Mouse (Mus musculus) forebrain, embryonic 10.5 days (tissue): Measurements from ENCODE around the gene Cd59a. TPM values are rescaled to one million over a fixed set of nuclear protein-coding genes. Genes with fewer than 3 reads are reported as not detected.
"Not testable (repeated sequence)": the region's sequence is repeated elsewhere in the genome, so short reads cannot be mapped to it uniquely, and the experiment has no call there.

ENCODE experiments used
- DNase-seq: peaks from one replicate; pipeline ENCODE4 v3.0.0-alpha.2; 2017; ENCODE audit warnings: low spot score; ENCODE audit errors: extremely low spot score
- H3K27ac ChIP-seq: fragments of 300-500 bp; sonication (generic); 2 replicates; pipeline ENCODE4 v1.5.1; 2016; ENCODE audit warnings: mild to moderate bottlenecking
- H3K27me3 ChIP-seq: fragments of 300-500 bp; sonication (generic); 2 replicates; pipeline ENCODE4 v1.6.1; 2016; ENCODE audit warnings: mild to moderate bottlenecking; ENCODE audit not compliant: poor library complexity, severe bottlenecking
- H3K36me3 ChIP-seq: fragments of 300-500 bp; sonication (generic); replicated peaks from 2 replicates; pipeline ENCODE4 v1.6.1; 2016; ENCODE audit warnings: mild to moderate bottlenecking, moderate library complexity
- H3K4me1 ChIP-seq: fragments of 300-500 bp; sonication (generic); 2 replicates; pipeline ENCODE4 v1.6.1; 2016
- H3K4me3 ChIP-seq: fragments of 300-500 bp; sonication (generic); 2 replicates; pipeline ENCODE4 v1.5.1; 2016; ENCODE audit warnings: mild to moderate bottlenecking, moderate library complexity
- H3K9me3 ChIP-seq: fragments of 300-500 bp; sonication (generic); 2 replicates; pipeline ENCODE4 v1.6.1; 2016; ENCODE audit warnings: mild to moderate bottlenecking, moderate library complexity
- WGBS: fragments of 180-500 bp; shearing (Covaris S2); methylation state at CpG from one replicate; pipeline ENCODE4 v1.1.7; 2016; 5-methylcytosine and 5-hydroxymethylcytosine counted together
- polyA plus RNA-seq: library from polyadenylated mRNA; unstranded; fragments of >200 nt; fragmentation: Nextera tagmentation; extraction: Ambion mirVana; gene quantifications from 2 replicates; pipeline ENCODE4 v1.2.1, GENCODE M21; 2016

The Cd59a gene
- polyA plus RNA-seq: 19.6 and 19.9 TPM in 2 replicates

DNA sequence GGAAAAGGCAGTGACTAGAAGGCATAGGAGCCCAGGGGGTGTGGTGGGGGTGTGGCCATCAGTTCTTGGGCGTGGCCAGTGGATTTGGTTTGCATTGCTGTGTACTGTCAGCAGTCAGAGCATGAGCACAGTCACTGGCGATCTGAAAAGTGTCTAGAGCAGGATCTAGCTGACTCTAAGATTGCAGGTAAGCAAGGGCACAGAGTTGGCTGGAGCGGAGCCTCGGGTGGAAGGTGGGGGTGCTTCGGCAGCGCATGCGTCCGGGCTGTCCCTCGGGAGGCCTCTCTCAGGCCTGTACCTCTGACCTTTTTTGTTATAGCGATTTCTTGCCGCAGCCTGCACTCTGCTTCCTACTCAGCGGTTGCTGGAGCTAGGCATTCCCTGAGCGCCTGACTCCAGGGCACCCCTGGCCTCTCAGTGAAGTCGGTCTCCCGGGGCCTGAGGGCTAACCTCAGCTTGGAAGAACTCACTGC, at the start of gene Cd59a:
Gene Cd59a (plus strand): TSS at position 61 of the 473 bp plus-strand sequence.
- H3K27ac ChIP-seq: peak within 1 kb of the TSS; percentile 86
- peak within 1 kb of the TSS; percentile 60 for H3K4me3 ChIP-seq
- H3K27me3 ChIP-seq: no peaks in the 10 kb centered on the region
- H3K36me3 ChIP-seq: no peaks in the 10 kb centered on the region
- 4% methylated on average over 15 of the region's 15 CpGs for WGBS
- peak; percentile 75 for DNase-seq
- H3K4me1 ChIP-seq: peaks cover 34% of the 10 kb centered on the region
- H3K9me3 ChIP-seq: no peaks in the 10 kb centered on the region

DNA sequence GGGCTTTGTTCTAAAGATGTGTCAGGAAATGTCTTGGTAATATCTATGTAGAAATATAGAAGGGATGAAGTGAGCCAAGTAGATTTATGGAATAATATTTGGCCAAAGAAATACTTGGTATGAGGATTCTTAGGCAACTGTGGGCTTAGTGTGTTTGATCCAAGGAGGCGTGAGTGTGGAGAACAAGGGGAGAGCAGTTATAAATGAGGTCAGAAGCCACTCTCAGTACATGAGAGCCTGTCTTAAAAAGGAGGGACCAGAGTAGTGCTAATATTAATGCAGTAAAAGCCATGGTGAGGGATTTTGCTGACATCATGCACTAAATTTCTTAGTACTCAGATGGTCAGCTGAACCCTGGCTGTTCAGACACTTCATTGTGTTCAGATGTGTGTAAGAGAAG, 37.2 kb upstream of the Cd59a start:
- Histone ChIP-seq H3K4me1 (no peaks in the 10 kb centered on the region), H3K36me3 (peaks cover 56% of the 10 kb centered on the region), H3K27ac (no peak overlapping the region), H3K9me3 (no peaks in the 10 kb centered on the region), H3K27me3 (no peaks in the 10 kb centered on the region), H3K4me3 (no peak overlapping the region)
- DNase-seq: no peak
- WGBS: 95% methylated on average over 1 of the region's 1 CpGs

DNA sequence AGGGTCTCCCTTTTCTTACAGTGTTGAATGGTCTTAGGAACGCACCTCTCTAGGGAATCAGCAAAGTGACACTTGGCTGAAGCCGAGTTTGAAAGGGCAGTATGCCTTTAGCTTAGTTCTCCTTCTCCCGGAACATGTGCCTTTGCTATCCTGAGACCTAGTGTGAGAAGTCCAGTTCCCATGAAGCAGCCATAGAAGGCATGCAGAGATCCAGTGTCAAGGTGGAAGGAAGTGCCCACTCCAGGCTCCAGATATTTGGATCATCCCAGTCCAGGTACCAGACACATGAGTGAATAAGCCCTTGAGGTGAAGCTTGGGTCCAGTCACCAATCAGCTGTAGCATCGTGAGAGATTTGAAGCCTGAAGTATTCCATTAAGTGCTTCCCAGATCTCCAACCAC, 36.6 kb upstream of the Cd59a start:
- no peak for DNase-seq
- H3K9me3 ChIP-seq: no peaks in the 10 kb centered on the region
- no peak overlapping the region for H3K4me3 ChIP-seq
- peaks cover 50% of the 10 kb centered on the region for H3K36me3 ChIP-seq
- WGBS: 93% methylated on average over 4 of the region's 4 CpGs
- no peaks in the 10 kb centered on the region for H3K4me1 ChIP-seq
- H3K27ac ChIP-seq: no peak overlapping the region
- H3K27me3 ChIP-seq: no peaks in the 10 kb centered on the region

DNA sequence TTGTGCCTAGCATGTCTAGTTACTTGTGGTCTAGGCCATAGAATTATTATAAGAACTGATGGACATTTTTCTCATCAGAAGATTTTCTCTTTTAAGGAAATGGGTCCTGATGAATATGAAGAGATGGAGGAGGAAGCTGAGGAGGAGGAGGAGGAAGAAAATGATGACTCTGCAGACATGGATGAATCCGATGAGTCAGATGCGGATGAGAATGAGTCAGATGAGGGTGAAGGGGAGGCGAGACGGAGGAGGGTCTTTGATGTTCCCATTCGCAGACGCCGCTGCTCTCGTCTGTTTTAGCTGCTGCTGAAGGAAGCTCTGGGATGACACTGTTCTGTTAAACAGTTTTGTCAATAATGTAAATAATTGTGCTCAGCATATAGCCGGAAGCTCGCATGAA, 35.8 kb upstream of the Cd59a start:
- peaks cover 42% of the 10 kb centered on the region for H3K36me3 ChIP-seq
- DNase-seq: no peak
- 79% methylated on average over 10 of the region's 10 CpGs for WGBS
- no peaks in the 10 kb centered on the region for H3K27me3 ChIP-seq
- H3K27ac ChIP-seq: no peak overlapping the region
- no peaks in the 10 kb centered on the region for H3K4me1 ChIP-seq
- no peak overlapping the region for H3K4me3 ChIP-seq
- no peaks in the 10 kb centered on the region for H3K9me3 ChIP-seq

DNA sequence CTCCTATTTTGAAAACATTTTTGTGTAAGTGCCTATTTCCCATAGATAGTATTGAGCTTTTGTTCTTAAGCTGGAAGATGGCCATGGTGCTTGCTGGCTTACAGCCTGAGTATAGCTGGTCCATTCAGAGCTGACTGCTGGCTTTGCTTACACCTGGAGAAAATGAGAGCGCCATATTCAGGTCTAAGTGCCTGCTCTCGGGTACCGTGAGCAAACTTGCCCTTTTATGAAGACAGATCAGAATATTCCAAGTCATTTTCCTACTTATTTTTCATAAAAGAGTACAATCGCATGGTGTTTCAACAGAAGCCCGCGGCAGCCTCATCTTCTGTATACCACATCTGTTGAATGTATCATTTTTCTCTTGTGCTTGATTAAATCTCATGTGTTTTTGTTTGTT, 34.6 kb upstream of the Cd59a start:
- Histone ChIP-seq H3K27me3 (no peaks in the 10 kb centered on the region), H3K9me3 (no peaks in the 10 kb centered on the region), H3K4me1 (no peaks in the 10 kb centered on the region), H3K27ac (no peak overlapping the region), H3K36me3 (peaks cover 31% of the 10 kb centered on the region), H3K4me3 (no peak overlapping the region)
- DNase-seq: no peak
- WGBS: 98% methylated on average over 6 of the region's 6 CpGs

DNA sequence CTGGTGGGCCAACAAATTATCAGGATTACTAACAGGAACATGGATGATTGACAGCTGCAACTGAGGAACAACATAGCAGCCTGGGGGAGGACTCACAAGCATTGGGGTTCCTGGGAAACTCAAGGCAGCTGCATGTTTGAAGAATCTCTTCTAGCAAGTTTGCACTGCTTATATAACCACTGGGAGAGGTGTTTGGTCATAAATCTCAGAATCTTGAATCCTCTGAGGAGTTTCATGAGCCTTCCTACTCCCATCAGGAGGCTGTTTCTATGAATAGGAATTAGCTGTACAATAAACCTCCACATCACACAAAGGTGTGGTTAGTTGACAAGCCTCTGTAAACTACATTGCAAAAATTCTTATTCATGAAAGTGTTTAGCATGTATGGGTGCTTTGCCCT, 32.9 kb upstream of the Cd59a start:
- Histone ChIP-seq H3K4me3 (no peak overlapping the region), H3K36me3 (peaks cover 30% of the 10 kb centered on the region), H3K9me3 (no peaks in the 10 kb centered on the region), H3K27ac (no peak overlapping the region), H3K4me1 (no peaks in the 10 kb centered on the region), H3K27me3 (no peaks in the 10 kb centered on the region)
- DNase-seq: no peak

DNA sequence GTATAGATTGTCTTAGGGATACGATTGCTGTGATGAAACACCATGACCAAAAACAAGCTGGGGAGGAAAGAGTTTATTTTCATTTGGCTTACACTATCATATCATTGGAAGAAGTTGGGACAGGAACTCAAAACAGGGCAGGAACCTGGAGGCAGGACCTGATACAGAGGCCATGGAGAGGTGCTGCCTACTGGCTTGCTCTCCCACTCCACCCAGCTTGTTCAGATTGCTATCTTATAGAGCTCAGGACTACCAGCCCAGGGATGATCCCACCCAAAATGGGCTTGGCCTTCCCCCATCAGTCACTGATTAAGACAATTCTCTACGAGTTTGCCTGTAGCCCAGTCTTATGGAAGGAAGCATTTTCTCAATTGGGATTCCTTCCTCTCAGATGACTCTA, 31.4 kb upstream of the Cd59a start:
- Histone ChIP-seq H3K4me1 (no peaks in the 10 kb centered on the region), H3K27me3 (no peaks in the 10 kb centered on the region), H3K27ac (no peak overlapping the region), H3K9me3 (no peaks in the 10 kb centered on the region), H3K4me3 (no peak overlapping the region), H3K36me3 (peaks cover 24% of the 10 kb centered on the region)
- DNase-seq: no peak
- WGBS: 80% methylated on average over 2 of the region's 2 CpGs

DNA sequence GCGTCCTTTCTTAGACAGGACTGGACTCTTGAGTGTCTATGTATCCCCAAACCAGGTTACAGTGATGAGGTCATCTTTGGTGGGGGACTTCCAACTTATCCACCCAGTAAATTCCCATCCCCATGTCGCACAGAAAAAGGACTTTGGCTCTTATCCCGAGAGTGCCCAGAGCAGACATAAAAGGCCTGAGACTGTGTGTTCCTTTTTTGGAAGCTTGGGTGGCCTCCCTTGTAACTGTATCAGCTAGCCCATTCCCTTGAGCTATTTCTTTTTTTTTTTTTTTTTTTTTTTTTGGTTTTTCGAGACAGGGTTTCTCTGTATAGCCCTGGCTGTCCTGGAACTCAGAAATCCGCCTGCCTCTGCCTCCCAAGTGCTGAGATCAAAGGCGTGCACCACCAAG, 30.1 kb upstream of the Cd59a start, which contains the start of gene Gm10912:
Gene Gm10912 (plus strand): TSS at position 301 of the 400 bp plus-strand sequence.
- DNase-seq, H3K4me3 ChIP-seq, H3K9me3 ChIP-seq, H3K27ac ChIP-seq, H3K27me3 ChIP-seq, H3K4me1 ChIP-seq: not testable (repeated sequence)
- WGBS: 89% methylated on average over 6 of the region's 6 CpGs
- H3K36me3 ChIP-seq: peaks cover 13% of the 10 kb centered on the region

DNA sequence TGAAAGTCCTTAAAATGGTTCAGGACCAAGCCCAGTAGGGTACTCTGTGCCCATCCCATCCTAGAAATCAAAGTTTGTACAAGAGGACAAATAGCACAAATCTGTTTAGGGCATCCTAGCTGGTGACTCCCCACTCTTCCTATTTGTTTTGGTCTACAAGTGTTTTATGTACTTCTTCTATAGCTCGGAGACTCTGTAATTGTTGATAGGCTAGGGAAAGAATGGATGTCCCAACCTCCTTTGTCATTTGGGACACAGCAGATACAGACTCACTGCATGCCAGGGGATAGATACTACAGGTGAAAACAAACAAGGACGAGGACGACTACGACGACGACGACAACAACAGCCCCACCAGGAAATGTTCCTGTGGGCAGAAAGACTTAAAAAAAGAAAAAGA, 27.2 kb upstream of the Cd59a start, which contains the start of gene Gm10799:
Gene Gm10799 (minus strand): TSS at position 101 of the 400 bp plus-strand sequence.
- not testable (repeated sequence) for DNase-seq, H3K27me3 ChIP-seq, H3K9me3 ChIP-seq, H3K4me1 ChIP-seq, H3K36me3 ChIP-seq, H3K4me3 ChIP-seq
- H3K27ac ChIP-seq: 0 out of 2 replicates have a peak within 1 kb of the TSS, but pooled peaks have one; percentile 82
- 89% methylated on average over 7 of the region's 7 CpGs for WGBS

DNA sequence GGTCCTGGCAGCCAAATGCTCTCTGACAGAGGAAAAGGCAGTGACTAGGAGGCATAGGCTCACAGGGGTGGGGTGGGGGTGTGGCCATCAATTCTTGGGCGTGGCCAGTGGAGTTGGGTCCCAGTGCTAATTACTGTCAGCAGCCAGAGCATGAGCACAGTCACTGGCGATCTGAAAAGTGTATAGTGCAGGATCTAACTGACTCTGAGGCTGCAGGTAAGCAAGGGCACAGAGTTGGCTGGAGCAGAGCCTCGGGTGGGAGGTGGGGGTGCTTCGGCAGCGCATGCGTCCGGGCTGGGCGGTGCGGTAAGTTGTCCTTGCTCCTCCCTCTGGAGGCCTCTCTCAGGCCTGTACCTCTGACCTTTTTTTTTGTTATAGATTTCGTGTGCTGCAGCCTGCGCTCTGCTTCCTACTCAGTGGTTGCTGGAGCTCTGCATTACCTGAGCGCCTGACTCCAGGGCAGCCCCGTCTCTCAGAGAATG, 25.9 kb upstream of the Cd59a start, which contains the start of gene Cd59b:
Gene Cd59b (plus strand): TSS at position 146 of the 482 bp plus-strand sequence.
- WGBS: 6% methylated on average over 13 of the region's 13 CpGs
- no peaks in the 10 kb centered on the region for H3K27me3 ChIP-seq
- H3K4me1 ChIP-seq: peaks cover 9% of the 10 kb centered on the region
- peak; percentile 73 for DNase-seq
- H3K36me3 ChIP-seq: peaks cover 7% of the 10 kb centered on the region; the same call in 1 of the 2 replicates
- peaks cover 9% of the 10 kb centered on the region; the same call in 1 of the 2 replicates for H3K9me3 ChIP-seq
- H3K27ac ChIP-seq: peak within 1 kb of the TSS; percentile 82
- peak within 1 kb of the TSS; percentile 55 for H3K4me3 ChIP-seq

DNA sequence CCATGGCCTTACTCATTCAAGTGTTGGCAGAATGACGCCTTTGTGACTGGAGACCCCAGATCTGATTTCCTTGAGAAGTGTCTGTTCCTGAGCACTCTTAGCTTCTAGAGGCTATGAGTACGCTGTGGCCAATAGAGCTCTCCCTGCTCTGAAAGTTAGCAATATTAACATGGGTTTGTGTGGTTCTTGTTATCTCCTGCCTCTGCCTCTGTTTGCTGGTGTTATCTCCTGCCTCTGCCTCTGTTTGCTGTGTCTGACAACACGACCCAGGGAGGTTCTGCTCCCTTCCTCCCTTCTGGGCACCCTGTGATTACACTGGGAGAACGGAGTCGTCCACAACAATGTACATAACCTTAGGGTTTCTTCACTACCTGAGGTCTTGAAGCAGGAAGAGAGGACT, 17.3 kb upstream of the Cd59a start:
- H3K27ac ChIP-seq, H3K9me3 ChIP-seq, H3K4me1 ChIP-seq, H3K27me3 ChIP-seq, H3K4me3 ChIP-seq, H3K36me3 ChIP-seq, DNase-seq: not testable (repeated sequence)
- WGBS: 84% methylated on average over 5 of the region's 5 CpGs

DNA sequence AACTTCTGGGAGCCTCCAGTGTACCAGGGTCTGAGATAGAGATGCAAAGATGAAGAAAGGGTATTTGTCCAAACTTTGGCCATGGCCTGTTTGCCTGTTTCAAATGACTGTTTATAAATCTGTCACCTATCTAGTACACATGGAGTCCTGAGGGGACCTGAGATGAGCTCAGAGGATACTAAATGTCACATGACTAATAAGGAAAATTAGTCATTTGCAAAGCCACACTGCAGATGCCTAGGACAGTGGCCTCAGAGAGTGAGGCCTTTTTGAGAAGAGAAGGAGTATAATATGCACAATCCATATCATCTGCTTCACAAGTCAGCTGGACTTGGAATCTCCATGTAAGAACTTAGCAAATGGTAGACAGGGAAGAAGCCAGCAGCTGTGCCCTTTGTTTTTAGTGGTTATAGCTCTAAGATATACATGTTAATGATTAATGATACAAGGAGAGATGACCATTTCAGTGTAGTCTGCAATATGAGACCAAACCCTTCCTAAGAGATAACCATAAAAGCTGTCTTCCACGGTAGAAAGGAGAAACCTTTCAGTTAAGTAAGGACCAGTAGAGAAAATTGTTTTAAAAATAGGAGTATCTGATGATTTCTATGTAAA, 14.1 kb upstream of the Cd59a start:
- not testable (repeated sequence) for H3K27ac ChIP-seq, H3K4me1 ChIP-seq, H3K27me3 ChIP-seq, H3K4me3 ChIP-seq, H3K9me3 ChIP-seq, H3K36me3 ChIP-seq, DNase-seq
- no CpG with 5 or more reads among the region's 1 CpGs for WGBS

DNA sequence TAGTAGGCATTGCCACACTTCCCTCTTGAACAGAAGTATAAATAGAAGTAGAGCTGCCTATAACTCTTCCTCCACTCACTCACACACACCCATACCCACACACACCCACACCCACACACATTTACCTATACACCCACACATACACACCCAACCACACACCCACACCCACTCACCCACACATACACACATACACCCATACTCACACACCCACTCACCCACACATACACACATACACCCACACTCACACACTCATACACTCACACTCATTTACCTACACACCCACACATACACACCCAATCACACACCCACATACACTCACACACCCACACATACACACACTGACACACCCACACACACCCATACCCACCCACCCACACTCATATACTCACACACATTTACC, 13.1 kb upstream of the Cd59a start:
- H3K4me3 ChIP-seq: no peak overlapping the region

More for the DNA sequence above, 13.1 kb upstream of the Cd59a start:
- no peaks in the 10 kb centered on the region for H3K9me3 ChIP-seq
- no peaks in the 10 kb centered on the region for H3K27me3 ChIP-seq
- H3K27ac ChIP-seq: no peak overlapping the region
- peak; percentile 7 for DNase-seq
- H3K4me1 ChIP-seq: no peaks in the 10 kb centered on the region
- no peaks in the 10 kb centered on the region for H3K36me3 ChIP-seq
